ENCODE assay signal across 14 mouse cellular contexts in the genomic region with DNA sequence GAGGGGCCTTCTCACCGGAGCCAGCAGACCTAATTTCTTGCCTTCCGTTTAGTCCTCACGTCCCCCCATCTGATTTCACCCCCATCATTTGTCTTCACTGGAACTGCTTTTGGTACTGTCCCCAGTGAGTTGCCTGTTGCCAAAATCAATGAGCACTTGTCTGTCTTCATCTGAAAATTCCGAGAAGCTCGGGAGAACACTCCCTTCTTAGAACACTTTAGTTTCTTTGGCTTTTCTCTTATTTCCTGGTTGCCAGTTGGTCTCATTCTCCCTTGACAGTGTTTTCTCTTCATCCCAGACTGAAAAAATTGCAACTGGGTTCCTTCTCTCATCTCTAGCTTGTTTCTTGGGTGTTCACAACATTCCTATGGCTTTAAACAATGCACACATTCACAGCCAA.
DNase-seq lines count a peak whose midpoint lies in the region; ATAC-seq lines count a peak whose summit lies in the region.
"Had no signal": no experiment of that assay in that cellular context is flagged by ENCODE, and none has a peak within 500 bp of the region (broad histone marks: within the 10 kb centered on the region; RNA-seq: fewer than 3 reads in every experiment).

No protein-coding gene starts in this region.

- no peak for DNase-seq in frontal cortex, postnatal 36 days (ENCODE audit: low spot score in 2 of 2)
- DNase-seq in heart, adult 9 months (ENCODE audit: low spot score in 2 of 2): peak; percentile 4 to 36
- DNase-seq in heart, adult 8-10 months (ENCODE audit: low spot score): no peak
- peak; percentile 2 to 3 for DNase-seq in spleen, postnatal 36 days (ENCODE audit: low spot score in 2 of 2)
- DNase-seq in spleen, adult 12 weeks (ENCODE audit: low spot score): no peak
- DNase-seq in lung, postnatal 36 days: no peak
- DNase-seq: adrenal gland, postnatal 36 days; cerebellum, adult 2 months; cerebellum, postnatal 10 days; kidney, adult 18-20 months had no signal

- ATAC-seq in frontal cortex, adult (ENCODE audit: low TSS enrichment): peak; percentile 44; the same call in 1 of the 2 replicates
- ATAC-seq: forebrain, embryonic 14.5 days; hindbrain, postnatal 0 days; intestine, embryonic 15.5 days had no signal

Comparison
In these comparisons a context has a peak if more than half of its experiments do, and no peak if none do; other contexts are left out.
1. DNase-seq: peak in heart, adult 9 months (2 of 2) and spleen, postnatal 36 days (2 of 2); none in frontal cortex, postnatal 36 days (0 of 2), heart, adult 8-10 months (single experiment), spleen, adult 12 weeks (single experiment) and lung, postnatal 36 days (single experiment).